Mouse (Mus musculus) intestine, embryonic 14.5 days (tissue): ENCODE measurements at regions not wholly inside any gene's neighbourhood (a gene's known extent, or its start where the extent isn't known, plus 50 kb on each side); places are given as distances from the start of the nearest gene placed in this dataset.
A peak's percentile ranks its signal among the peaks of the same experiment; 100 is the strongest.

Experiments used
- ATAC-seq: fragments of 200-750 bp; cut with Nextera tagmentation; replicated peaks from 2 replicates; pipeline ENCODE4 v1.8.0; 2017; ENCODE audit warnings: low read depth, moderate number of reproducible peaks, moderate TSS enrichment, moderate library complexity; ENCODE audit not compliant: low FRiP score, low TSS enrichment
- DNase-seq: peaks from one replicate; pipeline ENCODE4 v3.0.0-alpha.2; 2018; ENCODE audit warnings: low spot score
- H3K27ac ChIP-seq: fragments of 300-500 bp; sonication (generic); 2 replicates; pipeline ENCODE4 v1.5.1; 2014; ENCODE audit warnings: low read depth, mild to moderate bottlenecking, control low read depth
- H3K27me3 ChIP-seq: fragments of 300-500 bp; sonication (generic); replicated peaks from 2 replicates; pipeline ENCODE4 v1.6.1; 2014; ENCODE audit warnings: low read length, control low read depth; ENCODE audit not compliant: control insufficient read depth, insufficient read depth
- H3K36me3 ChIP-seq: fragments of 300-500 bp; sonication (generic); 2 replicates; pipeline ENCODE4 v1.6.1; 2014; ENCODE audit warnings: low read length, control low read depth; ENCODE audit not compliant: control insufficient read depth, insufficient read depth
- H3K4me1 ChIP-seq: fragments of 300-500 bp; sonication (generic); replicated peaks from 2 replicates; pipeline ENCODE4 v1.6.1; 2014; ENCODE audit warnings: low read length, control low read depth, mixed read lengths; ENCODE audit not compliant: control insufficient read depth, insufficient read depth
- H3K4me2 ChIP-seq: fragments of 300-500 bp; sonication (generic); 2 replicates; pipeline ENCODE4 v1.6.1; 2014; ENCODE audit warnings: low read length
- H3K4me3 ChIP-seq: fragments of 300-500 bp; sonication (generic); 2 replicates; pipeline ENCODE4 v1.5.1; 2014; ENCODE audit warnings: low read depth, low read length, control low read depth, mixed read lengths
- H3K9ac ChIP-seq: fragments of 300-500 bp; sonication (generic); 2 replicates; pipeline ENCODE4 v1.6.1; 2014; ENCODE audit warnings: mild to moderate bottlenecking, low read length
- H3K9me3 ChIP-seq: fragments of 300-500 bp; sonication (generic); 2 replicates; pipeline ENCODE4 v1.6.1; 2016; ENCODE audit warnings: low read length, control low read depth; ENCODE audit not compliant: control insufficient read depth
- WGBS: fragments of 180-500 bp; shearing (Covaris S2); extraction: QIAGEN DNeasy Blood & Tissue Kit; methylation state at CpG from one replicate; pipeline ENCODE4 v1.1.7; 2014; 5-methylcytosine and 5-hydroxymethylcytosine counted together

DNA sequence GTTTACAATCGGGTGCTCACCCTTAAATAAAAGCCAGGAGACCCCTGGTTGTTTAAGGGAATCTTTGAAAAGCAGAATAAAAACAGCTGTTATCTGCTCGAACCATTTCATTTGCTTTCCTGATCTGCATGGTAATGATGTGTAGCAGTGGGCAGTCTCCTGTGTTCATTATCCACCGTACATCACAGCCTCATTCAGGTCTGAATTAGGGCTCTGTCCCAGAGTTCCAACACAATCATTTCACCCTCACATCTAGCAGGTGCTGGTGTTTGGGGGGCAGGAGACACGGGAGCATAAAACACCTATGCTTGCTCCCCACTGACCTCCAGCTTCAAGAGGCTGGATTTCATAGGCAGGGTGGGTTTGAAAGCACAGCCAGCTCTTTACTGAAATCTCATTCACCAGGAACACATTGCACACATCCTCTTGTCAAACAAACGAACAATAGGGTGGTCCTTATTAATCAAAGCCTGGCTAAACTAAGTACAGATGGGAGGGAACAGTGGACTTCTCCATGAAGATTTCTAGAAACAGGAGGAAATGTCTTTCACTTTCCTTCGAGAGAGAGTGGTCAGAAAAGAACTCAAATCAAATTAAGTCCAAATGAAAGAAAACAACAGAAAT, 368.3 kb upstream of the Adgrl2 start:
- peaks cover 10% of the 10 kb centered on the region; the same call in 1 of the 2 replicates for H3K4me1 ChIP-seq
- H3K36me3 ChIP-seq: no peaks in the 10 kb centered on the region
- peak overlapping the region; percentile 22; the same call in 1 of the 2 replicates for H3K27ac ChIP-seq
- ATAC-seq: no peak
- 23% methylated on average over 6 of the region's 6 CpGs for WGBS
- H3K27me3 ChIP-seq: no peaks in the 10 kb centered on the region
- H3K4me3 ChIP-seq: no peak overlapping the region
- DNase-seq: no peak
- peak overlapping the region; percentile 3; the same call in 1 of the 2 replicates for H3K4me2 ChIP-seq
- H3K9me3 ChIP-seq: no peaks in the 10 kb centered on the region
- no peak overlapping the region for H3K9ac ChIP-seq

DNA sequence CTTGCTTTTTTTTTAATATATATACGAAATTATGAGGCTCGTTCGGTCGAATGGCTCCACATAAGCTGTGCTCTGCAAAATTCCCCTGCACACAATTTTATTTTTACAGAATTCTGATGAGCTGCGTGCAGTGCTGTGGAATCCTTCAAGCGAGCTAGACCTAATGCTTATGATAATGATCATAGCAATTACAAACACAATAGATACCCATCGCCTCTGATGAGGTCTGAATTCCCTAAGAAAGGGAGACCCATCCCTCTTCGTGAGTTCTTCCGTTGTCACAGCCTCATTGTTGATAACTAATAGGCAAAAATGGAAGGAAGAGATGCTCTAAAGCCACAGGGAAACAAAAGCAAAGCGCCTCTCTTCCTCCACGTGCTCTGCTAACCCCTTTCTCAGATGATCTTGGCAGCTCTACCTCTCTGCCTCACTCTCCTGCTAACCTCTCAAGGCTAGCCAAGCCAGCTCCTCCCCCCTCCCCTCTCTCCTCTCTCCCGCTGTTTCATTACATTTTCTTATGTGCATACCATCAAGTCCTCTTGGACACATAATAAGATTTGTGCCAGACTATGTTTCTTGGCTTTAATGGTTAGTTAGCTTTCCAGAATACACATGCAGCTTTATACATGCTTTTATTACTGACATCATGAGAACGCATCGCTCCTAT, 367.7 kb upstream of the Adgrl2 start:
- DNase-seq (no peak), ATAC-seq (no peak)
- Histone ChIP-seq H3K4me1 (peaks cover 10% of the 10 kb centered on the region; the same call in 1 of the 2 replicates), H3K4me3 (no peak overlapping the region), H3K9me3 (no peaks in the 10 kb centered on the region), H3K4me2 (peak overlapping the region; percentile 3; the same call in 1 of the 2 replicates), H3K27me3 (no peaks in the 10 kb centered on the region), H3K9ac (no peak overlapping the region), H3K36me3 (no peaks in the 10 kb centered on the region), H3K27ac (no peak overlapping the region; the same call in 1 of the 2 replicates)
- 46% methylated on average over 14 of the region's 14 CpGs for WGBS

DNA sequence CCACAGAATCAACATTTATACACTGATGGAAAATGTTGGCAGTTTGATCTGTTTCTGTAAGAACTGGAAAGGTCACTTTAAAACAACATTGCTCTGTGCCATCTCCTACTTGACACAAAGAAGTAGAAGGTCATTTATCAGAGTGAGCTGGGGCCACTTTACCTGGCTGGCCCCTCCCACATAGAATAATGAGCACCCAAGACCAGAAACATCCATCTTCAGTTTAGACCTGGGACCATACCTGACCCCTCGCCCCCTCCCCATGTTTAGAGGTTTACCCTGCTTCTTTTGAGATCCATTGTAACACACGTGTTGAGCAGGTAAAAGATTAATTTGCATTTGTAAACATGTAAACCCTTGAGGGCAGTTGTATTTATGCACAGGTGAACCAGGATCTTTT, 366.8 kb upstream of the Adgrl2 start:
- H3K4me3 ChIP-seq: no peak overlapping the region
- H3K36me3 ChIP-seq: no peaks in the 10 kb centered on the region
- DNase-seq (no peak), ATAC-seq (no peak)
- no peak overlapping the region for H3K4me2 ChIP-seq
- H3K4me1 ChIP-seq: peaks cover 10% of the 10 kb centered on the region; the same call in 1 of the 2 replicates
- 49% methylated on average over 2 of the region's 2 CpGs for WGBS
- no peaks in the 10 kb centered on the region for H3K27me3 ChIP-seq
- H3K9me3 ChIP-seq: no peaks in the 10 kb centered on the region
- H3K27ac ChIP-seq: no peak overlapping the region
- no peak overlapping the region for H3K9ac ChIP-seq

DNA sequence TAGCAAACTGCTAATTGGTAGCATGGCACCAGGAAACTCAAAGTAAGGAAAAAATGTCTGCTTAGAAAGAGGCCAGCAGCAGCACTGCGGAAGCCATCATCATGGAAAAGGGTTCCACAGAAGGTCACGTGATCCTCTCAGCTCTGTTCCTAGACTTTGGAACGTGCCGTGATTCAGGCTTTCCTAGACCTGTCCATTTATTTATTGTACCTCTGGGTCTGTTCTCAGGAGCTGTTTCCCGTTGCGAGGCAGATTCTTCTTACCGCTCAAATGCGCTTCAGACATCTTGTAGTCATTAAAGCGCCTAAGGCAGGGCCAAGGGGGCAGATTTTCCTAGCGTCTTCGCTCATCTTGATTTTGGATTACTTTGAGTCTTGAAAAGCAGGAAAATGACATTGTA, 365.0 kb upstream of the Adgrl2 start:
- Histone ChIP-seq H3K4me1 (peaks cover 10% of the 10 kb centered on the region; the same call in 1 of the 2 replicates), H3K27me3 (no peaks in the 10 kb centered on the region), H3K27ac (no peak overlapping the region), H3K36me3 (no peaks in the 10 kb centered on the region), H3K4me3 (no peak overlapping the region), H3K9me3 (no peaks in the 10 kb centered on the region), H3K9ac (no peak overlapping the region), H3K4me2 (no peak overlapping the region)
- DNase-seq (no peak), ATAC-seq (no peak)
- 91% methylated on average over 11 of the region's 11 CpGs for WGBS

DNA sequence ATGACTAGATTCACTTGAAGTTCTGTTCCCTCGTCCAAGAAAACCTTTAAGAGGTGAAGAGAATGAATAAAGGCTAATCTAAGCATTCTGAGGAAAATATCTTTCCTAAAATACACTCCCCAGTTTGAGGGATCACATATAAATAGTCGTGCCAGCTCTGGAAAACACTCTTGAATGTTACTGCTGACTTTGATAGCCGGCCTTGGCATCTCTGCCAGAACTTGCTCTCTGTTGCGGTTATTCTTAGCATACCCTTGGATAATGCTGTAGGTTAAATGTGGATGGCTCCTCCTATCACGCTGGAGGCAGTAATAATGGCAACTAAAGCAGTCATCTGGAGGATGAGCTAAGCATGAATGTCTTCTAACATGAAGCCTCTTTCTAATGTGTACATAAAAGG, 363.6 kb upstream of the Adgrl2 start:
- no peak overlapping the region for H3K27ac ChIP-seq
- peaks cover 12% of the 10 kb centered on the region; the same call in 1 of the 2 replicates for H3K4me1 ChIP-seq
- no peaks in the 10 kb centered on the region for H3K9me3 ChIP-seq
- DNase-seq (no peak), ATAC-seq (no peak)
- no peak overlapping the region for H3K4me2 ChIP-seq
- WGBS: 88% methylated on average over 5 of the region's 5 CpGs
- H3K9ac ChIP-seq: no peak overlapping the region
- H3K36me3 ChIP-seq: no peaks in the 10 kb centered on the region
- H3K27me3 ChIP-seq: no peaks in the 10 kb centered on the region
- no peak overlapping the region for H3K4me3 ChIP-seq

DNA sequence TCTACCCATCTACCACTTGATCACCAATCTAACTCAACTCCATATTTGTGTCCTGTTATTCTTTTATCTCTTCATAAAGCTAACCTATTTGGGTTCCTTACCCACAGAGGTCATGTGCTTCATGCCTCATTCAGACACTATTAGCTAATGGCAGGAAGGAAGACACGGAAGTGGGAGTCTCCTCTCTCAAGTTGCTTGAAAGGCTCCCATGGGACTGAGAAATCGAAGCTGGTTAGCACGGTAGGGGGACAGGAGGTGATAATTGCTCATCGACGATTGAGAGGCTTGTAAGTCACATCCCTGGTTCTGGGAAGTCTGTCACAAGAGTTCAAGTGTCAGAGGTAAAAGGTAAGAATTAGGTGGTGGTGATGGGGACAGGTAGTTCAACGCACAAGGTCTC, 362.2 kb upstream of the Adgrl2 start:
- H3K9me3 ChIP-seq: no peaks in the 10 kb centered on the region
- 54% methylated on average over 6 of the region's 6 CpGs for WGBS
- H3K36me3 ChIP-seq: no peaks in the 10 kb centered on the region
- DNase-seq: no peak
- H3K4me2 ChIP-seq: no peak overlapping the region
- H3K4me3 ChIP-seq: no peak overlapping the region
- no peak overlapping the region for H3K9ac ChIP-seq
- no peaks in the 10 kb centered on the region for H3K27me3 ChIP-seq
- H3K4me1 ChIP-seq: peaks cover 18% of the 10 kb centered on the region; the same call in 1 of the 2 replicates
- no peak overlapping the region for H3K27ac ChIP-seq
- no peak for ATAC-seq

DNA sequence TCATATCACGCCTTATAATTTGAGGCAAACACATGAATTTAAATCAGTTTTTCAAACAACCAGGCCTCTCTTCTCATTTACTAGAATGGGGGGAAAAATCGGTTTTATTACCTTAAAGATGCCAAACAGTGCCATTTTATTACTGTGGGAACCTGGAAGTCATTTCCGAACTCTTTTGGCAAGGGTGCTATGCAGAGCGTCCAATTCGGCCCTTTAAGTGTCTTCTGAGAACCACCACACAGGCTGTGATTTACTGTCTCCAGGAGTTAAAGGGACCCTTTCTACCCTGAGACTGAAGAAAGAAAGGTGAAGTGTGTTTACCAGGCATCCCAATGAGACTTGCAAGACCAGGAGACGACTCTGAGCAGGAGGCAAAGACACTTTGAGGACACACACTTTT, 359.4 kb upstream of the Adgrl2 start:
- DNase-seq (peak; percentile 35), ATAC-seq (no peak)
- no peaks in the 10 kb centered on the region for H3K9me3 ChIP-seq
- H3K9ac ChIP-seq: no peak overlapping the region
- no peaks in the 10 kb centered on the region for H3K27me3 ChIP-seq
- no peak overlapping the region for H3K4me2 ChIP-seq
- 68% methylated on average over 6 of the region's 6 CpGs for WGBS
- no peak overlapping the region for H3K4me3 ChIP-seq
- no peak overlapping the region for H3K27ac ChIP-seq
- H3K4me1 ChIP-seq: peaks cover 19% of the 10 kb centered on the region; the same call in 1 of the 2 replicates
- H3K36me3 ChIP-seq: no peaks in the 10 kb centered on the region

DNA sequence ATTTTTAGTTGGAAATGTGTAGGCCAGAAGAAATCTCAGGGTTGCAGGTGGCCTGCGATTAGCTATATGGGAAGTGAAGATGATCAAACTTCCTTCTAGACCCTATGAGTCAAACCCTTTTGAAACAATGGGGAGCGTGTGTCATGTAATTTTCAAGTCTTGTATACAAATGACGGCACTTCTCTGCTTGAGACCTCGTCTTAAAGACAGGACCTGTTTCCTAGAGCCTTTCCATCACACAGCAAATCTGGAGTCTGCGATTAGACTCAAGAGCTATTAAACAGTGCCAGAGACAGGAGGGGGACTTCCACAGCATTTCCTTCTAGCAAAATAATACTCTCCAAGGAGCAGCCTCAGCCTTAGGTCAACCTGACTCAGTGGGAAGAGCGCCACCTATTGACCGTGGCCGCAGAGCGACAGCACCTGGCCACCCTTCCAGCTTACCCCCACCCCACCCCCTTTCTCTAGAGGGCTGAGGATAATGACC, 358.9 kb upstream of the Adgrl2 start:
- Histone ChIP-seq H3K9me3 (no peaks in the 10 kb centered on the region), H3K4me2 (no peak overlapping the region), H3K36me3 (no peaks in the 10 kb centered on the region), H3K4me1 (peaks cover 19% of the 10 kb centered on the region; the same call in 1 of the 2 replicates), H3K27me3 (no peaks in the 10 kb centered on the region), H3K9ac (no peak overlapping the region), H3K4me3 (no peak overlapping the region), H3K27ac (peak overlapping the region; percentile 54; the same call in 1 of the 2 replicates)
- WGBS: 31% methylated on average over 9 of the region's 9 CpGs
- peak; percentile 62; the same call in 1 of the 2 replicates for ATAC-seq
- peak; percentile 63 for DNase-seq
